Mouse (Mus musculus): Measurements from ENCODE around the gene Sdc1.

GRCm38 (mm10) chr12:8784189-8784588, 13.1 kb downstream of the Sdc1 start:
- TF ChIP-seq EP300 (IDR thresholded peaks at IDR 0.05; ENCODE audit: low read depth) (no peak), CTCF (IDR thresholded peaks at IDR 0.05; ENCODE audit: low read depth) (no peak)

Data from liver, postnatal 0 days (tissue).